Mouse (Mus musculus) embryonic facial prominence, embryonic 10.5 days (tissue): ENCODE data around the gene Prps1l3. TPM values are rescaled to one million over a fixed set of nuclear protein-coding genes. Genes with fewer than 3 reads are reported as not detected.
"Not testable (repeated sequence)": the region's sequence is repeated elsewhere in the genome, so short reads cannot be mapped to it uniquely, and the experiment has no call there.

ENCODE experiments used
- DNase-seq: peaks from one replicate; pipeline ENCODE4 v3.0.0-alpha.2; 2017; ENCODE audit warnings: low spot score
- H3K27ac ChIP-seq: fragments of 300-500 bp; sonication (generic); replicated peaks from 2 replicates; pipeline ENCODE4 v1.5.1; 2016; ENCODE audit warnings: mild to moderate bottlenecking
- H3K27me3 ChIP-seq: fragments of 300-500 bp; sonication (generic); replicated peaks from 2 replicates; pipeline ENCODE4 v1.6.1; 2016; ENCODE audit warnings: low read depth, mild to moderate bottlenecking; ENCODE audit not compliant: poor library complexity, severe bottlenecking
- H3K36me3 ChIP-seq: fragments of 300-500 bp; sonication (generic); replicated peaks from 2 replicates; pipeline ENCODE4 v1.6.1; 2016; ENCODE audit warnings: mild to moderate bottlenecking, moderate library complexity
- H3K4me1 ChIP-seq: fragments of 300-500 bp; sonication (generic); 2 replicates; pipeline ENCODE4 v1.6.1; 2016
- H3K4me3 ChIP-seq: fragments of 300-500 bp; sonication (generic); 2 replicates; pipeline ENCODE4 v1.5.1; 2016; ENCODE audit warnings: mild to moderate bottlenecking, moderate library complexity
- H3K9me3 ChIP-seq: fragments of 300-500 bp; sonication (generic); 2 replicates; pipeline ENCODE4 v1.6.1; 2016; ENCODE audit warnings: mild to moderate bottlenecking
- WGBS: fragments of 180-500 bp; shearing (Covaris S2); methylation state at CpG from one replicate; pipeline ENCODE4 v1.1.7; 2016; 5-methylcytosine and 5-hydroxymethylcytosine counted together
- polyA plus RNA-seq: library from polyadenylated mRNA; unstranded; fragments of >200 nt; fragmentation: Nextera tagmentation; extraction: Ambion mirVana; gene quantifications from 2 replicates; pipeline ENCODE4 v1.2.1, GENCODE M21; 2016

Gene Prps1l3
- polyA plus RNA-seq, 1 experiment from 2014 or later, result 93.1 TPM

DNA sequence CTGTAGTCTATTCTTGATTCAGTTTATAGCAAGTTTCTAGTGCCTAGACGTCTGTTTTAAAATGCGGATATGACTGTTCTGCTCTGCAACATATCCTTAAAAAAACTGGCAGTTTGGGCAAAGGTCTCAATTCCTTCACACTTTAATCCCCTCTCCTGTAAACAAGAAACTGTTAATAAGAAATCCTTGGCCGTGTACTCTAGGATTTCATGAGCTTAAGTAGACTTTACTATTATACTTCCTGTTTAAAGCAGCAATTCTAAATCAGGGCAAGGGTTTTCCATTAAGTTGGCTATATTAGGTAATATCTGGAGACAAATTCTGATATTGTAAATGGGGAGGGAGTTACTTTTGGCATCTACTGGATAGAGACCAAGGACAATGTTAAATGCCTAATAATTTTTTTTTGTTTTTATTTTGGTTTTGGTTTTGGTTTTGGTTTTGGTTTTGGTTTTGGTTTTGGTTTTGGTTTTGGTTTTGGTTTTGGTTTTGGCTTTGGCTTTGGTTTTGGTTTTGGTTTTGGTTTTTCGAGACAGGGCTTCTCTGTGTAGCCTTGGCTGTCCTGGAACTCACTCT is 25.8 kb upstream of the Prps1l3 start:
- Histone ChIP-seq H3K4me3 (no peak overlapping the region), H3K27ac (no peak overlapping the region)
- 84% methylated on average over 4 of the region's 4 CpGs for WGBS

DNA sequence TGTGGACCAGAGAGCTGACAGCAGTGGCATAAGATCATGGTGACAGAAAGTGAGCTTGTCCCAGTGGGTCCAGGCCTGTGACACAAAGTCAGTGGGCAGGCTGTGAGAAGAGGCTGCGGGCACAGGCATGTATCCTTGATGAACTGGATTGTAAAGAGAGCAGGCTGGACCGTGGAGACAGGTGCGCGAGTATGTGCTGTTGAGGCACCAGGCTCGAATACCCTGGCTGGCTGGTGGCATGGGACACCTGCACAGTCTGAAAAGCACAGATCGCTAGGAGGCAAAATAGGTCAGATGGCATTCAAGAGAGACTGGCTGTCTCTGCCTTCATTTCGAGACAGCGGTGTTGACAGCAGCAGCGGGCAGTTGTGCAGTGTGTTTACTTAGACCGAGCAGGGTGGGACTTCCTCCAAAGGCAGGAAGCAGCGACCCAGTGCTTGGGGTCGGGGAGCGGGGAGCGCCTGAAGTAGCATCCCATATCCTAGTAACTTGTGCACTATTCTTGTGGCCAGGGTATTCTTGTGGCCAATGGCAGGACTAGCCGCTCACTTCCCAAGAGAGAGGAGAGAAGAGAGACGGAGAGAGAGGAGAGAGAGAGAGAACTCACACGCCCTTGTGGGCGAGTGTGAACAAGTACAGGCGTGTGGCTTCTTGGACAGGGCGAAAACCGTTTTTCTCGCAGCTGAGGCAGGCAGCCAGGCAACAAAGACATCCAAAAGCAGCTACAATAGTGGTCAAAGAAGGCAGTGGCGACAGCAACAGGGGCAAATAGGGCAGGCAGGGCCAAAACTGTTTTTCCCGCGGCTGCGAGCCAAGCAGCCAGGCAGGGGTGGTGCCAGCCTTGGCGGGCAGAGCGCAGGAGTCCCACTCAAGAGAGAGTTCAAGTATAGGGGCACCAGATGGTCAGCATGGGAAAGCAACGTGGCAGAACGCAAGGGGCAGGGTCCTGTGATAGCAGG is 18.6 kb upstream of the Prps1l3 start:
- peak overlapping the region; percentile 65 for H3K4me3 ChIP-seq
- 11% methylated on average over 30 of the region's 30 CpGs for WGBS
- H3K27me3 ChIP-seq, result 0 out of 2 replicates have a peak, but pooled peaks cover 3% of the 10 kb centered on the region
- no peaks in the 10 kb centered on the region for H3K36me3 ChIP-seq
- H3K9me3 ChIP-seq, result no peaks in the 10 kb centered on the region
- H3K27ac ChIP-seq, result peak overlapping the region; percentile 85
- peaks cover 10% of the 10 kb centered on the region for H3K4me1 ChIP-seq
- peak; percentile 64 for DNase-seq

More for the DNA sequence above, 25.8 kb upstream of the Prps1l3 start:
- DNase-seq, result no peak
- Histone ChIP-seq H3K27me3 (no peaks in the 10 kb centered on the region), H3K36me3 (no peaks in the 10 kb centered on the region), H3K4me1 (no peaks in the 10 kb centered on the region), H3K9me3 (no peaks in the 10 kb centered on the region)

DNA sequence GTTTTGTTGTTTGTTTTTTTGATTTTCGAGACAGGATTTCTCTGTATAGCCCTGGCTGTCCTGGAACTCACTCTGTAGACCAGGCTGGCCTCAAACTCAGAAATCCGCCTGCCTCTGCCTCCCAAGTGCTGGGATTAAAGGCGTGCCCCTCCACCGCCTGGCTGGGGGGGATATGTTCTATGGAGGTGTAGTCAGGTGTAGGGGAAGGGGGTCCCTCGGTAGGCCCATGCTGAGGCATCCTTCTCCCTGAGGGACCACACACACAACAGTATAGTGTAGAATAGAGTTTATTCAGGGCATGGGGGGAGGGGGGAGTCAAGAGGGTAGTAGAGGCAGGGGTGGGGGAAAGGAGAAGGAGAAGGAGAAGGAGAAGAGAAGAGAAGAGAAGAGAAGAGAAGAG is 17.7 kb upstream of the Prps1l3 start:
- H3K27me3 ChIP-seq, H3K9me3 ChIP-seq, H3K4me3 ChIP-seq, H3K36me3 ChIP-seq, DNase-seq, H3K27ac ChIP-seq: not testable (repeated sequence)
- 79% methylated on average over 5 of the region's 5 CpGs for WGBS
- H3K4me1 ChIP-seq, result peaks cover 10% of the 10 kb centered on the region

DNA sequence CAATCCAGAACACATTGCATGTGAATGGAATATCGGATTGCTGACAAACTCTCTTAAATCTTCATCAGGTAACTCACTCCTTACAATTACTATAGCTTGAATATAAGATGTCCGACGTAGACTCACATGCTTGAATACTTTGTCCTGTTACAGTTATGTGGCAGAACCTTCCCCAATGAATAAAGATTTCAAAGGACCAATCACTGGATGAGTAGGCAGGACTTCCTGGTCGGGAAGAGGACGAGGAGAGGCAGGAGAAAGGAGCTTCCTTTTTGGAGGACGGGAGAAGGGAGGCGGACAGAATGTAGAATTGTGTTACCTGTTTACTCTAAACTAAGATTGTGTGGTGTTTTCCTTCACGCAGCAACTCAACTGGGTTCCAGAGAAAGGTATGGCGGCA is 3.8 kb upstream of the Prps1l3 start:
- H3K27me3 ChIP-seq, result no peaks in the 10 kb centered on the region
- no peak overlapping the region for H3K4me3 ChIP-seq
- DNase-seq, result no peak
- 0 out of 2 replicates have a peak, but pooled peaks cover under 1% of the 10 kb centered on the region for H3K36me3 ChIP-seq
- peaks cover 3% of the 10 kb centered on the region for H3K4me1 ChIP-seq
- no peak overlapping the region for H3K27ac ChIP-seq
- 84% methylated on average over 9 of the region's 9 CpGs for WGBS
- H3K9me3 ChIP-seq, result no peaks in the 10 kb centered on the region

DNA sequence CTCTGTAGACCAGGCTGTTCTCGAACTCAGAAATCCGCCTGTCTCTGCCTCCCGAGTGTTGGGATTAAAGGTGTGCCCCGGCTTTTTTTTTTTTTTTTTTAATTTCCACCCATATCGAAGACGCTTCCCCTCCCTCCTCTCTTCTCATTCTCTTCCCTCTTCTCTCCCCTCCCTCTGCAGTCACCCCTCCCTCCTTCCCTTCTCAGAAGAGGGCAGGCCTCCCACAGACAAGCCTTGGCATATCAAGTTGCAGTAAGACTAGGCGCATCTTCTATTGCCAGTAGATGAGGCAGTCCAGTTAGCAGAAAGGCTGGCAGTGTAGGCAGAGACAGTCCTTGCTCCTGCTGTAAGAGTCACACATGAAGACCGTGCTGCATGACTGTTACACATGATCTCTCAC is 2.4 kb upstream of the Prps1l3 start:
- Histone ChIP-seq H3K36me3 (peaks cover 9% of the 10 kb centered on the region; the same call in 1 of the 2 replicates), H3K4me1 (peaks cover 6% of the 10 kb centered on the region), H3K27me3 (no peaks in the 10 kb centered on the region), H3K9me3 (no peaks in the 10 kb centered on the region), H3K4me3 (no peak overlapping the region), H3K27ac (no peak overlapping the region)
- 85% methylated on average over 8 of the region's 8 CpGs for WGBS
- no peak for DNase-seq

DNA sequence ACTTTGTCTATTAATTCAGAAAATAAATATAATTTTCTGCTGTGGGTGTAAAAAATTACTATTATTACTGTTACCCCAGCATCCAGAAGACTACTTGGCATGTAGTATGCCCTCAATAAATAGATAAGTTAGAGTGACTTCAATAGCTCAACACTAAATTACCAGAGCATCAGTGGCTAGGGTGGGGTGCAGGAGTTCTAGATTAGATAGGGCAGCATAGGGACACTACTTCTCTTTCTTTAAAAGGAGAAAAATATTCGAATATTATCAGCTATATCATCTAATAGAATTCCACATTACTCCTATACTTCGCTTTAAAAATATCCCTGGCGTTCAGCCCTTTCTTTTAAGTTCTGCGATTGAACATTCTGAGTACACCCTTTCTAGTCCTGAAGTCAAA is 509 bp upstream of the Prps1l3 start:
- H3K36me3 ChIP-seq, result peaks cover 12% of the 10 kb centered on the region
- peak overlapping the region; percentile 83 for H3K4me3 ChIP-seq
- no peak for DNase-seq
- H3K4me1 ChIP-seq, result peaks cover 6% of the 10 kb centered on the region
- WGBS, result 39% methylated on average over 4 of the region's 4 CpGs
- H3K9me3 ChIP-seq, result no peaks in the 10 kb centered on the region
- no peaks in the 10 kb centered on the region for H3K27me3 ChIP-seq
- peak overlapping the region; percentile 98 for H3K27ac ChIP-seq

DNA sequence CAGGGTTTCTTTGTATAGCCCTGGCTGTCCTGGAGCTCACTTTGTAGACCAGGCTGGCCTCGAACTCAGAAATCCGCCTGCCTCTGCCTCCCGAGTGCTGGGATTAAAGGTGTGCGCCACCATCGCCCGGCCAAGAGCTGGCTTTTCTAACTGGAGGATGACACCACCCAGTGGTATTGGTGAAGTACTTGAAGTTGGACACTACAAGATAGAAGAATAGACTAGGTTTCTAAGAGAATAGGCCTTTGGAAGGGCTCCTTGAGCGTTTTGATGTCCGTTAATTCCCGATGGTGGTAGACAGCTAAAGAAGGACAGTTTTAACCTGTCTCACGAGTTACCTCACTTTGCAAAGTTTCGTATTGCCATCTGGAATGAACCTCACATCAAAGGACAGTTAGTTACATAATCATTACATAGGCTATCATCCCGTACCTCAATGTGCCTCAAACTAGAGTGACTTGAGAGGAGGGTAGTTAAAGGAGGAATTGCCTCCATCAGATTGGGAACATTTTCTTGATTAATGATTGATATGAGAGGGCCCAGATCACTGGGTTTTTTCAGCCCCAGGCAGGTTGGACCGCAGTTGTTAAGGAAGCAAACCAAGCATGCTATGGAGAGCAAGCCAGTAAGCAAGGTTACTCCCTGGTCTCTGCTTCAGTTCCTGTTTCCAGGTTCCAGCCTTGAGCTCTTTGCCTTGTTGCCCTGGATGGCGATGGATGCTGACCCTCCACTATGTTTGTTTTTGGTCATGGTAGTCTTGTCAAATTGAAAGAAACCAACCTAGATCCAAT is 1.1 kb downstream of the Prps1l3 start:
- Histone ChIP-seq H3K9me3 (no peaks in the 10 kb centered on the region), H3K27me3 (no peaks in the 10 kb centered on the region), H3K4me3 (peak overlapping the region; percentile 83), H3K36me3 (peaks cover 23% of the 10 kb centered on the region), H3K27ac (peak overlapping the region; percentile 98), H3K4me1 (peaks cover 6% of the 10 kb centered on the region)
- WGBS, result 78% methylated on average over 14 of the region's 14 CpGs
- peak; percentile 17 for DNase-seq

DNA sequence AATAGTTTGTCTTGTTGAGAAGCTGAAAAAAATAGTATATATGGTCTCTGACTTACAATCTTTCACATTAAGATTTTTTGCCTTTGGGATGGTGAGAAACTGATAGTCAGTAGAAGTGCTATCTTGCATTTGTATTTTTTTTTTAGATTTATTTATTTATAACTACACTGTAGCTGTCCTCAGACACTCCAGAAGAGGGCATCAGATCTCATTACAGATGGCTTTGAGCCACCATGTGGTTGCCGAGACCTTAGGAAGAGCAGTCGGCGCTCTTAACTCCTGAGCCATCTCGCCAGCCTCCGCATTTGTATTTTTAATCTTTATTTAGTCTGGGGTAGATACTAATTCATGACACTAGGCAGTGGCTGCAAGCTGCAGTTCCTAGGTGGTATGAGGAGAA is 3.2 kb downstream of the Prps1l3 start:
- WGBS, result 86% methylated on average over 5 of the region's 5 CpGs
- Histone ChIP-seq H3K4me1 (peaks cover 6% of the 10 kb centered on the region), H3K9me3 (no peaks in the 10 kb centered on the region), H3K4me3 (no peak overlapping the region), H3K36me3 (peaks cover 39% of the 10 kb centered on the region), H3K27ac (no peak overlapping the region), H3K27me3 (no peaks in the 10 kb centered on the region)
- DNase-seq, result no peak

DNA sequence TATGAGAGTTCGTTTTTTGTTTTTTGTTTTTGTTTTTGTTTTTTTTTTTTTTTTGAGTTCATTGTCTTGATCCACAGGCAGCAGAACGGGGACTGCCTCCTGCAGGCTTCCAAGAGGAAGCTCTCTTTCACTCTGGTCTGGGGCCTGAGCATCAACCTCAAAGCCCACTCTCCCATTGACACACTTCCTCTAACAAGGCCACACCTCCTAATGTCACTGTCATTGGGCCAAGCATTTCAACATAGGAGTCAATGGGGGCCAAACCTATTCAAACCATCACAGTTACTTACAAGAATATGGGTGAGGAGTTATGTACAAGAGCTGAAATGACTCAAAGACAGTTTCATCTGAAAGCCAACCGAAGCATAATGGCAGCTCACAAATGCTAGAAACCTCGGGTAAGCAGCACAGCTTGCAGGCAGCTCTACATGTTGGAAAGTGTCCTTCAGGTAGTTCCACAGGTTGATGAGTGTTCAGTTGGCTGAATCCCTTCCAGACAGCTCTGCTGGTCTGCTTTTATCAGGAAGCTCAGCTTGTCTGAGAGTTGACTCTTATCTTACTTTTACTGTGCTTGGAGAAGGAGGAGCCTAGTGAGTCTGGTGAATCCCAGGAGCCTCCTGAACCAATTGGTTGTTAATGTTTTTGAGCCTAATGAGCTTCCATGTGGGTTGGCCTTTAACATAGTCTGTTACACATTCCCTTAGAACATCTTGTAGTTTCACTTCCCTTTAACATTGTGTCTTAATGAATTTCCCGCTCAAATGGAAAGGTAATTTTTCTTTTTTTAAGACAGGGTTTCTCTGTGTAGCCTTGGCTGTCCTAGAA is 13.7 kb downstream of the Prps1l3 start:
- Histone ChIP-seq H3K9me3 (no peaks in the 10 kb centered on the region), H3K4me3 (no peak overlapping the region), H3K27ac (no peak overlapping the region), H3K36me3 (peaks cover 62% of the 10 kb centered on the region), H3K27me3 (no peaks in the 10 kb centered on the region), H3K4me1 (no peaks in the 10 kb centered on the region)
- WGBS, result 88% methylated on average over 5 of the region's 5 CpGs
- no peak for DNase-seq

DNA sequence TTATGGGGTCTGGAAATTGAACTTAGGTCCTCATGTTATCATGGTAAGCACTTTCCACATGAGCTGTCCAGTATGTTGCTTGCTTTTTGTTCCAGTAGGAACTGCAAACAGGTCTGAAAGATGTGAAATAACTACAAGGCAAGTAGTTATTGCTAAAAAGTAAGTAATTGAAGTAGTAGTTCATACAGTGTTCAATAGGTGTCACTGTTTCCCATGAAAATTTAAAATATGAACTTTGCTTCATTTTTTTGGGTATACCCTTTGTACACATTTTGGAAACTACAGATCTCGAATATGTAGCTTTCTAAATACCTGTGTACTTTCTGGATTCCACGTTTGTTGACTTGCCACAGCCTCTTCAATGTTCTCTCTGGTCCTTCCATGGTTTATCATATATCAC is 28.4 kb downstream of the Prps1l3 start:
- WGBS, result 67% methylated on average over 2 of the region's 2 CpGs
- no peak for DNase-seq

DNA sequence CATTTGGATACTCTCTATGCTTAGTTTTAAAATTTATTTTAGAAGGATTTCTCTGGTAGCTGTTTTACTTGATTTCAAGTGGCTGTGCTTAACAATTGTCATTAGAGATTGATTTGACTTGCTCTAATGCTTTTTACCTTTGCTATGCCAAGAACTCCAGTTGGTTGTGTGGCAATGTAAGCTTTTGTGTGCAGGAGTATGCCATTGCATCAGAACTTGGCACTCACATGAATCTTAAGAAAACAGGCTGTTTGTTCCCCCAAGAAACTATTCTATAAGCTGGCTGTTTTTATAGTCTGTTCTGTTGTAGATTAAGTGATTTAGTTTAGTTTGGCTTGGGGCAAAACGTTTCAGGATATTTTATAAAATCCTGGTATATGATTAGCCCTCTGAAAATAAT is 45.2 kb downstream of the Prps1l3 start:
- no peaks in the 10 kb centered on the region for H3K36me3 ChIP-seq
- 70% methylated on average over 1 of the region's 1 CpGs for WGBS
- no peak overlapping the region for H3K4me3 ChIP-seq
- H3K9me3 ChIP-seq, result no peaks in the 10 kb centered on the region
- H3K27ac ChIP-seq, result no peak overlapping the region
- H3K4me1 ChIP-seq, result no peaks in the 10 kb centered on the region
- H3K27me3 ChIP-seq, result no peaks in the 10 kb centered on the region
- no peak for DNase-seq

More for the DNA sequence above, 28.4 kb downstream of the Prps1l3 start:
- H3K4me1 ChIP-seq, result no peaks in the 10 kb centered on the region
- H3K4me3 ChIP-seq, result no peak overlapping the region
- H3K36me3 ChIP-seq, result no peaks in the 10 kb centered on the region
- no peak overlapping the region for H3K27ac ChIP-seq
- H3K27me3 ChIP-seq, result no peaks in the 10 kb centered on the region
- H3K9me3 ChIP-seq, result no peaks in the 10 kb centered on the region
